Mouse (Mus musculus) ES-Bruce4 (cell line): ENCODE results near the gene Trmt112.

Experiments
- CTCF ChIP-seq: IDR thresholded peaks from one replicate; pipeline ENCODE4 v1.8.1; 2011; ENCODE audit warnings: low read depth, low read length
- EP300 ChIP-seq: IDR thresholded peaks from 2 replicates; pipeline ENCODE4 v1.6.1; 2011; ENCODE audit warnings: low read depth, low read length; ENCODE audit not compliant: insufficient read depth
- POLR2A ChIP-seq: IDR thresholded peaks from one replicate; pipeline ENCODE4 v1.8.1; 2011; ENCODE audit warnings: low read length; ENCODE audit not compliant: insufficient read depth

GRCm38 (mm10) chr19:6949951-6950350 lies 40.5 kb downstream of the Trmt112 start:
- TF ChIP-seq CTCF (no peak), POLR2A (no peak), EP300 (no peak)
